Mouse (Mus musculus) embryonic stem cell, embryonic (primary cell): ENCODE measurements around the gene Kif1b.

Experiments
- CTCF ChIA-PET, 4 experiments: fragments of 300-600 bp in 2 of 4; fragments of 350-600 bp in 2 of 4; sonication (Branson Sonifier 250); formaldehyde crosslinking; loops; one replicate each; lab custom pipeline; 2022; ENCODE audit warnings: inconsistent platforms in 2 of 4; lab: Charles Lee
- POLR2A ChIA-PET, 4 experiments: fragments of 300-600 bp in 2 of 4; fragments of 350-600 bp in 2 of 4; sonication (Branson Sonifier 250); formaldehyde crosslinking; loops; one replicate each; lab custom pipeline; 2022; ENCODE audit warnings: antibody characterized with exemption in 4 of 4, inconsistent platforms in 1 of 4; lab: Charles Lee

The Kif1b gene

GRCm38 (mm10) chr4:149260911-149261310, 46.6 kb downstream of the Kif1b start:
- ChIA-PET CTCF (no interaction called here), POLR2A (interaction anchor here in 3 of 4 experiments (0.6 to 2.7 kb wide), 6 partner anchors 9 to 262 kb away, joined by 3 to 14 read pairs (median 3); partner anchors contain the start of gene Kif1b (in 1 of the 3))

GRCm38 (mm10) chr4:149259391-149260094, 48.0 kb downstream of the Kif1b start:
- CTCF ChIA-PET: interaction anchor here in 1 of 4 experiments (1.3 kb wide), 1 partner anchor 48 kb away, joined by 3 read pairs; the partner anchor contains the start of gene Kif1b
- POLR2A ChIA-PET: interaction anchor here in 2 of 4 experiments (0.9 to 1.2 kb wide), 3 partner anchors 11 to 24 kb away, joined by 3 to 8 read pairs (median 3); no protein-coding TSS in a partner anchor

GRCm38 (mm10) chr4:149258926-149259325, 48.6 kb downstream of the Kif1b start:
- ChIA-PET CTCF (no interaction called here), POLR2A (interaction anchor here in 2 of 4 experiments (0.6 to 0.9 kb wide), 2 partner anchors 10 to 333 kb away, joined by 3 to 4 read pairs; no protein-coding TSS in a partner anchor)

- ChIA-PET POLR2A (no interaction called here), CTCF (no interaction called here)
Observed at GRCm38 (mm10) chr4:149256511-149257300, 50.8 kb downstream of the Kif1b start.

- POLR2A ChIA-PET: interaction anchor here in 3 of 4 experiments (0.7 to 1.3 kb wide), 4 partner anchors 21 to 636 kb away, joined by 3 to 5 read pairs (median 3); no protein-coding TSS in a partner anchor
- CTCF ChIA-PET: interaction anchor here in 3 of 4 experiments (0.6 kb wide), 4 partner anchors 36 to 166 kb away, joined by 3 to 6 read pairs (median 4); no protein-coding TSS in a partner anchor
Observed at GRCm38 (mm10) chr4:149255277-149256270, 51.9 kb downstream of the Kif1b start.

GRCm38 (mm10) chr4:149254827-149255226, 52.7 kb downstream of the Kif1b start:
- ChIA-PET CTCF (interaction anchor here in 3 of 4 experiments (0.6 to 0.7 kb wide), 6 partner anchors 35 to 395 kb away, joined by 3 to 20 read pairs (median 5); no protein-coding TSS in a partner anchor), POLR2A (interaction anchor here in 3 of 4 experiments (0.7 to 1.3 kb wide), 4 partner anchors 20 to 635 kb away, joined by 3 to 5 read pairs (median 3); no protein-coding TSS in a partner anchor)

GRCm38 (mm10) chr4:149249311-149249710, 58.2 kb downstream of the Kif1b start:
- POLR2A ChIA-PET: interaction anchor here in 1 of 4 experiments (1.0 to 1.3 kb wide), 2 partner anchors 10 to 13 kb away, joined by 3 to 4 read pairs; no protein-coding TSS in a partner anchor
- CTCF ChIA-PET: interaction anchor here in 1 of 4 experiments (0.5 kb wide), 1 partner anchor 20 kb away, joined by 3 read pairs; no protein-coding TSS in a partner anchor

GRCm38 (mm10) chr4:149247772-149248171, 59.7 kb downstream of the Kif1b start:
- POLR2A ChIA-PET: interaction anchor here in 2 of 4 experiments (0.6 to 0.7 kb wide), 4 partner anchors 32 to 89 kb away, joined by 3 to 7 read pairs (median 3); no protein-coding TSS in a partner anchor
- CTCF ChIA-PET: interaction anchor here in 1 of 4 experiments (0.6 kb wide), 2 partner anchors 206 to 254 kb away, joined by 3 read pairs; no protein-coding TSS in a partner anchor

- POLR2A ChIA-PET: interaction anchor here in 3 of 4 experiments (0.6 to 1.1 kb wide), 6 partner anchors 15 to 552 kb away, joined by 3 to 7 read pairs (median 4); no protein-coding TSS in a partner anchor
- CTCF ChIA-PET: interaction anchor here in 1 of 4 experiments (0.6 kb wide), 1 partner anchor 255 kb away, joined by 3 read pairs; no protein-coding TSS in a partner anchor
Observed at GRCm38 (mm10) chr4:149247156-149247633, 60.3 kb downstream of the Kif1b start.

- ChIA-PET POLR2A (interaction anchor here in 2 of 4 experiments (0.6 to 1.1 kb wide), 2 partner anchors 15 to 552 kb away, joined by 5 to 6 read pairs; no protein-coding TSS in a partner anchor), CTCF (no interaction called here)
Observed at GRCm38 (mm10) chr4:149246578-149247155, 60.8 kb downstream of the Kif1b start.

GRCm38 (mm10) chr4:149237011-149237410, 70.5 kb downstream of the Kif1b start:
- POLR2A ChIA-PET: no interaction called here
- CTCF ChIA-PET: interaction anchor here in 1 of 4 experiments (1.0 kb wide), 1 partner anchor 8 kb away, joined by 3 read pairs; no protein-coding TSS in a partner anchor

- CTCF ChIA-PET: interaction anchor here in 1 of 4 experiments (0.8 kb wide), 1 partner anchor 1179 kb away, joined by 3 read pairs; no protein-coding TSS in a partner anchor
- POLR2A ChIA-PET: interaction anchor here in 2 of 4 experiments (1.1 to 1.5 kb wide), 2 partner anchors 89 to 293 kb away, joined by 3 read pairs; no protein-coding TSS in a partner anchor
Observed at GRCm38 (mm10) chr4:149233938-149234337, 73.6 kb downstream of the Kif1b start.

- ChIA-PET CTCF (interaction anchor here in 3 of 4 experiments (0.7 to 1.8 kb wide), 7 partner anchors 8 to 85 kb away, joined by 3 to 15 read pairs (median 6); no protein-coding TSS in a partner anchor), POLR2A (interaction anchor here in 2 of 4 experiments (0.6 to 1.2 kb wide), 6 partner anchors 10 to 245 kb away, joined by 3 to 4 read pairs (median 3); no protein-coding TSS in a partner anchor)
Observed at GRCm38 (mm10) chr4:149228682-149229081, 78.8 kb downstream of the Kif1b start.

- POLR2A ChIA-PET: interaction anchor here in 1 of 4 experiments (0.6 to 1.0 kb wide), 3 partner anchors 37 to 115 kb away, joined by 3 to 4 read pairs (median 3); no protein-coding TSS in a partner anchor
Observed at GRCm38 (mm10) chr4:149228256-149228655, 79.2 kb downstream of the Kif1b start.

GRCm38 (mm10) chr4:149226311-149226710, 81.2 kb downstream of the Kif1b start:
- CTCF ChIA-PET: interaction anchor here in 1 of 4 experiments (1.2 kb wide), 1 partner anchor 82 kb away, joined by 3 read pairs; no protein-coding TSS in a partner anchor

More at GRCm38 (mm10) chr4:149228256-149228655, 79.2 kb downstream of the Kif1b start:
- CTCF ChIA-PET: interaction anchor here in 3 of 4 experiments (0.7 to 1.8 kb wide), 7 partner anchors 8 to 84 kb away, joined by 3 to 15 read pairs (median 6); no protein-coding TSS in a partner anchor

GRCm38 (mm10) chr4:149223453-149223852, 84.0 kb downstream of the Kif1b start:
- POLR2A ChIA-PET: interaction anchor here in 1 of 4 experiments (1.4 kb wide), 1 partner anchor 174 kb away, joined by 3 read pairs; no protein-coding TSS in a partner anchor

More at GRCm38 (mm10) chr4:149226311-149226710, 81.2 kb downstream of the Kif1b start:
- POLR2A ChIA-PET: no interaction called here

More at GRCm38 (mm10) chr4:149223453-149223852, 84.0 kb downstream of the Kif1b start:
- CTCF ChIA-PET: interaction anchor here in 1 of 4 experiments (1.0 kb wide), 1 partner anchor 85 kb away, joined by 3 read pairs; no protein-coding TSS in a partner anchor
